Mouse (Mus musculus): ENCODE data around the gene Gm10073. TPM values are rescaled to one million over a fixed set of nuclear protein-coding genes. Genes with fewer than 3 reads are reported as not detected.
A peak's percentile ranks its signal among the peaks of the same experiment; 100 is the strongest.
"Not testable (repeated sequence)": the region's sequence is repeated elsewhere in the genome, so short reads cannot be mapped to it uniquely, and the experiment has no call there.

Gm10073 gene
- polyA plus RNA-seq, 1 experiment: 1.6 TPM

GRCm38 (mm10) chr8:106603933-106604332 lies 30.7 kb upstream of the Gm10073 start:
- Histone ChIP-seq H3K4me1 (ENCODE audit: control insufficient read depth) (no peaks in the 10 kb centered on the region; the same call in 1 of the 2 replicates), H3K36me3 (ENCODE audit: control insufficient read depth) (no peaks in the 10 kb centered on the region), H3K9me3 (ENCODE audit: control insufficient read depth, low read length) (no peaks in the 10 kb centered on the region), H3K4me3 (replicated peaks) (peak overlapping the region; percentile 55), H3K27me3 (ENCODE audit: control insufficient read depth) (peaks cover 55% of the 10 kb centered on the region)
- TF ChIP-seq GATA1 (IDR thresholded peaks at IDR 0.05; ENCODE audit: low read length): no peak
- no peak for TF ChIP-seq TAL1 (IDR thresholded peaks at IDR 0.05; ENCODE audit: low read length)

GRCm38 (mm10) chr8:106603131-106603819 lies 30.0 kb upstream of the Gm10073 start, which contains the start of gene Cdh1:
Cdh1 (plus strand) TSS chr8:106603351.
- Histone ChIP-seq H3K4me1 (ENCODE audit: control insufficient read depth) (no peaks in the 10 kb centered on the region; the same call in 1 of the 2 replicates), H3K4me3 (replicated peaks) (peak within 1 kb of the TSS; percentile 55), H3K36me3 (ENCODE audit: control insufficient read depth) (no peaks in the 10 kb centered on the region), H3K9me3 (ENCODE audit: control insufficient read depth, low read length) (no peaks in the 10 kb centered on the region), H3K27me3 (ENCODE audit: control insufficient read depth) (peaks cover 55% of the 10 kb centered on the region)
- no peak for TF ChIP-seq GATA1 (IDR thresholded peaks at IDR 0.05; ENCODE audit: low read length)
- no peak for TF ChIP-seq TAL1 (IDR thresholded peaks at IDR 0.05; ENCODE audit: low read length)

- Histone ChIP-seq H3K9me3 (ENCODE audit: control insufficient read depth, low read length) (no peaks in the 10 kb centered on the region), H3K27me3 (ENCODE audit: control insufficient read depth) (peaks cover 29% of the 10 kb centered on the region), H3K4me1 (ENCODE audit: control insufficient read depth) (no peaks in the 10 kb centered on the region; the same call in 1 of the 2 replicates), H3K4me3 (replicated peaks) (no peak overlapping the region), H3K36me3 (ENCODE audit: control insufficient read depth) (no peaks in the 10 kb centered on the region)
- no peak for TF ChIP-seq GATA1 (IDR thresholded peaks at IDR 0.05; ENCODE audit: low read length)
- TF ChIP-seq TAL1 (IDR thresholded peaks at IDR 0.05; ENCODE audit: low read length): no peak
Measured at GRCm38 (mm10) chr8:106599265-106599979, 26.2 kb upstream of the Gm10073 start.

- no peak for TF ChIP-seq TAL1 (IDR thresholded peaks at IDR 0.05; ENCODE audit: low read length)
- no peak for TF ChIP-seq GATA1 (IDR thresholded peaks at IDR 0.05; ENCODE audit: low read length)
- peaks cover 6% of the 10 kb centered on the region for H3K27me3 ChIP-seq (ENCODE audit: control insufficient read depth)
- no peak overlapping the region for H3K4me3 ChIP-seq (replicated peaks)
- H3K36me3 ChIP-seq (ENCODE audit: control insufficient read depth): no peaks in the 10 kb centered on the region
- H3K4me1 ChIP-seq (ENCODE audit: control insufficient read depth): no peaks in the 10 kb centered on the region
- H3K9me3 ChIP-seq (ENCODE audit: control insufficient read depth, low read length): no peaks in the 10 kb centered on the region
Measured at GRCm38 (mm10) chr8:106597067-106597466, 23.8 kb upstream of the Gm10073 start.

GRCm38 (mm10) chr8:106595623-106596022 lies 22.4 kb upstream of the Gm10073 start:
- H3K27me3 ChIP-seq (ENCODE audit: control insufficient read depth); H3K36me3 ChIP-seq (ENCODE audit: control insufficient read depth); H3K4me1 ChIP-seq (ENCODE audit: control insufficient read depth); H3K9me3 ChIP-seq (ENCODE audit: control insufficient read depth, low read length); H3K4me3 ChIP-seq (replicated peaks): not testable (repeated sequence)

- no peaks in the 10 kb centered on the region for H3K36me3 ChIP-seq (ENCODE audit: control insufficient read depth)
- H3K9me3 ChIP-seq (ENCODE audit: control insufficient read depth, low read length): no peaks in the 10 kb centered on the region
- TF ChIP-seq GATA1 (IDR thresholded peaks at IDR 0.05; ENCODE audit: low read length) (no peak), TAL1 (IDR thresholded peaks at IDR 0.05; ENCODE audit: low read length) (no peak)
- no peaks in the 10 kb centered on the region for H3K27me3 ChIP-seq (ENCODE audit: control insufficient read depth)
- H3K4me3 ChIP-seq (replicated peaks): no peak overlapping the region
- H3K4me1 ChIP-seq (ENCODE audit: control insufficient read depth): no peaks in the 10 kb centered on the region
Measured at GRCm38 (mm10) chr8:106592458-106592857, 19.2 kb upstream of the Gm10073 start.

- H3K36me3 ChIP-seq (ENCODE audit: control insufficient read depth): no peaks in the 10 kb centered on the region
- H3K9me3 ChIP-seq (ENCODE audit: control insufficient read depth, low read length): no peaks in the 10 kb centered on the region
- H3K4me3 ChIP-seq (replicated peaks): no peak overlapping the region
- H3K4me1 ChIP-seq (ENCODE audit: control insufficient read depth): no peaks in the 10 kb centered on the region
- no peaks in the 10 kb centered on the region for H3K27me3 ChIP-seq (ENCODE audit: control insufficient read depth)
- TF ChIP-seq GATA1 (IDR thresholded peaks at IDR 0.05; ENCODE audit: low read length) (no peak), TAL1 (IDR thresholded peaks at IDR 0.05; ENCODE audit: low read length) (no peak)
Measured at GRCm38 (mm10) chr8:106588443-106589431, 15.5 kb upstream of the Gm10073 start.

GRCm38 (mm10) chr8:106586896-106587295 lies 13.6 kb upstream of the Gm10073 start:
- TF ChIP-seq GATA1 (IDR thresholded peaks at IDR 0.05; ENCODE audit: low read length): no peak
- no peak for TF ChIP-seq TAL1 (IDR thresholded peaks at IDR 0.05; ENCODE audit: low read length)
- H3K4me1 ChIP-seq (ENCODE audit: control insufficient read depth): no peaks in the 10 kb centered on the region
- H3K27me3 ChIP-seq (ENCODE audit: control insufficient read depth): no peaks in the 10 kb centered on the region
- H3K4me3 ChIP-seq (replicated peaks): no peak overlapping the region
- H3K9me3 ChIP-seq (ENCODE audit: control insufficient read depth, low read length): no peaks in the 10 kb centered on the region
- no peaks in the 10 kb centered on the region for H3K36me3 ChIP-seq (ENCODE audit: control insufficient read depth)

GRCm38 (mm10) chr8:106585671-106586037 lies 12.4 kb upstream of the Gm10073 start:
- H3K36me3 ChIP-seq (ENCODE audit: control insufficient read depth): no peaks in the 10 kb centered on the region
- TF ChIP-seq TAL1 (IDR thresholded peaks at IDR 0.05; ENCODE audit: low read length) (no peak), GATA1 (IDR thresholded peaks at IDR 0.05; ENCODE audit: low read length) (no peak)
- no peaks in the 10 kb centered on the region for H3K9me3 ChIP-seq (ENCODE audit: control insufficient read depth, low read length)
- no peaks in the 10 kb centered on the region for H3K4me1 ChIP-seq (ENCODE audit: control insufficient read depth)
- no peaks in the 10 kb centered on the region for H3K27me3 ChIP-seq (ENCODE audit: control insufficient read depth)
- H3K4me3 ChIP-seq (replicated peaks): no peak overlapping the region

Measured in erythroblast, embryonic 14.5 days (primary cell).